In genomic region chr8:117484731-117485130, GRCm38 (mm10) we compare ENCODE assay signal across 18 mouse cellular contexts.
"Had no signal": no experiment of that assay in that cellular context is flagged by ENCODE, and none has a peak within 500 bp of the region (broad histone marks: within the 10 kb centered on the region; RNA-seq: fewer than 3 reads in every experiment).

No protein-coding gene starts in this region.

- ATAC-seq: hindbrain, embryonic 16.5 days; inflammation-experienced regulatory T-cells, adult 6 months; intestine, embryonic 15.5 days; intestine, postnatal 0 days; liver, postnatal 0 days had no signal

- DNase-seq: gastrocnemius, adult 2 months; gastrocnemius, postnatal 10 days; gastrocnemius, postnatal 25 days; heart, adult 18-20 months; heart, postnatal 10 days; heart, postnatal 4 days; kidney, adult 18-20 months; kidney, adult 8-10 months; kidney, postnatal 10 days; kidney, postnatal 36 days; layer of hippocampus, adult 9-11 months; liver; liver, embryonic 13.5 days; liver, postnatal 0 days had no signal
